Mouse (Mus musculus) ovary, postnatal 10 days (tissue): ENCODE measurements around the gene Inpp5k.
"Not testable (repeated sequence)": the region's sequence is repeated elsewhere in the genome, so short reads cannot be mapped to it uniquely, and the experiment has no call there.

Source experiments
- DNase-seq: peaks from one replicate; pipeline ENCODE4 v3.0.0; 2022; ENCODE audit warnings: low spot score

The Inpp5k gene

GRCm38 (mm10) chr11:75678747-75679438 lies 48.1 kb downstream of the Inpp5k start, which contains the start of gene Crk:
Gene Crk (plus strand): TSS chr11:75679259.
- DNase-seq: peak; percentile 90

GRCm38 (mm10) chr11:75679439-75680171 lies 48.8 kb downstream of the Inpp5k start:
- no peak for DNase-seq

DNA sequence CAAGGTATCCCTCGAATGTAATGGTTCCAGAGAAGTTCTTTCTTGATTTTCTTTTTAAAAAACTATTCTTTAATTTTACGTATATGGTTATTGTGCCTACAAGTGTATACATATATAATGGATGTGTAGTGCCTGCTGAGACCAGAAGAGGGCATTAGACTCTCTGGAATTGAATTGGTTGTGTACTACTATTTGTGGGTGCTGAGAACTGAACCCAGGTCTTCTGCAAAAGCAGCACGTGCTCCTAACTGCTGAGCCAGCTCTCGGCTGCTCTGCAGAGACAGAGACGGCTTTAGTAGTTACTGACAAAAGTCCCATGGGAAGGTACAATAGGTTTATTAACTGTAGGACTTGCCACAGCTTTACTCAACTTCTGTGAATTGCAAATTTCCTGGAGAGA lies 53.7 kb downstream of the Inpp5k start:
- no peak for DNase-seq

GRCm38 (mm10) chr11:75684956-75685355 lies 54.2 kb downstream of the Inpp5k start:
- no peak for DNase-seq

DNA sequence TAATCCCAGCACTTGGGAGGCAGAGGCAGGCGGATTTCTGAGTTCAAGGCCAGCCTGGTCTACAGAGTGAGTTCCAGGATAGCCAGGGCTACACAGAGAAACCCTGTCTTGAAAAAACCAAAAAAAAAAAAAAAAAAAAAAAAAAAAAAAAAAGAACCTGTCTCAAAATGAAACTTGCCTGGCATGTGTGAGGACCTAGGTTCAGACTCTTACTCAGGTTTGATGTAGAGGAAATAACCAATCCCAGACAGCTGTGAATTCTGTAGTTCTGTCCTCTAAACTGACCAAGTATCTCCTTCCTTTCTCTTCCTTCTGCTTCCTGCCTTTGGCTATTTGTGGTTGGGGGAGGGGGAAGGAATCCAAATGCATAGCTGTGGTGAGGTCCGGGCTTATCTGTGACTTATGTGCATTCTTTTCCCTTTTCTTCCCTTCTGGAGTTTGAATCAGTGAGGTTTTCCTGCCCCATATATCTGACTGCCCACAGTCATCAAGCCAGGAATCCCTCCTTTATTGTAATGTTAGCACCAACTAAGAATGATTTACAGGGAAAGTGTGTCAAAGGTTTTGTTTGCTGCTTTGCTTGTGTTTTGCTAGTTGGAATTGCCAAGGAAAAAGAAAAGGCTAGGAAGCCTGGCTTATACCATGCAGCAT lies 56.7 kb downstream of the Inpp5k start:
- DNase-seq: no peak

GRCm38 (mm10) chr11:75688132-75688531 lies 57.3 kb downstream of the Inpp5k start:
- DNase-seq: no peak

- no peak for DNase-seq
Observed at GRCm38 (mm10) chr11:75689977-75690376, 59.2 kb downstream of the Inpp5k start.

DNA sequence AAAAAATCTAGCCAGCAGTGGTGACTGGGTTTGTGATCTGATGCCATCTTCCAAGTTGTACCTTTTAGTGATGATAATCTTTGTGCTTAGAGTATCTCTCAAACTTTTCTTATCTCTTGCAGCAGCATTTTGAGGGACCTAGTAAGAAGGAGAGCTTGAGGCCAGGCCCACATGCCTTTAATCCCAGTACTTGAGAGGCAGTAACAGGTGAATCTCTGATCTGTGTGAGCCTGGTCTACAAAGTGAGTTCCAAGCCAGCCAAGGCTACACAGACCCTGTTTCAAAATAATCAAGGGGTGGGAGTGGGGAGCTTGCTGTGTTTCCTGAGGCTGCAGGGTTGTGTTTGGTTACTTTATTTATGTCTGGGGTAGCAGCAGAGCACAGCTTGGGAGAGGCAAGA lies 60.3 kb downstream of the Inpp5k start:
- DNase-seq: no peak

GRCm38 (mm10) chr11:75693570-75693969 lies 62.8 kb downstream of the Inpp5k start:
- DNase-seq: no peak

GRCm38 (mm10) chr11:75697464-75697863 lies 66.7 kb downstream of the Inpp5k start:
- not testable (repeated sequence) for DNase-seq
